Mouse (Mus musculus) heart, adult 2 months (tissue): Measurements from ENCODE around the gene Frmd8. TPM values are rescaled to one million over a fixed set of nuclear protein-coding genes. Genes with fewer than 3 reads are reported as not detected.

Source experiments
- DNase-seq, 2 experiments: peaks; one replicate each; pipeline ENCODE4 v3.0.0; 2021
- H3K27ac ChIP-seq: fragments of 200-600 bp; 2 replicates; pipeline ENCODE4 v1.8.1; 2022
- H3K27me3 ChIP-seq: fragments of 200-500 bp; 2 replicates; pipeline ENCODE4 v1.6.1; 2012; ENCODE audit warnings: mild to moderate bottlenecking, low read length, inconsistent platforms, mixed read lengths; ENCODE audit not compliant: control insufficient read depth, insufficient read depth
- H3K36me3 ChIP-seq: fragments of 200-500 bp; 2 replicates; pipeline ENCODE4 v1.6.1; 2012; ENCODE audit warnings: low read length, inconsistent platforms; ENCODE audit not compliant: control insufficient read depth, insufficient read depth
- H3K4me1 ChIP-seq: fragments of 200-500 bp; 2 replicates; pipeline ENCODE4 v1.6.1; 2011; ENCODE audit warnings: low read length; ENCODE audit not compliant: control insufficient read depth, insufficient read depth
- H3K4me3 ChIP-seq: fragments of 200-600 bp; 2 replicates; pipeline ENCODE4 v1.8.1; 2022
- H3K79me2 ChIP-seq: fragments of 200-500 bp; replicated peaks from 2 replicates; pipeline ENCODE4 v1.6.1; 2012; ENCODE audit warnings: mild to moderate bottlenecking, inconsistent platforms, low read length, moderate library complexity, mixed read lengths; ENCODE audit not compliant: control insufficient read depth, insufficient read depth
- H3K9ac ChIP-seq: fragments of 200-500 bp; 2 replicates; pipeline ENCODE4 v1.6.1; 2012; ENCODE audit warnings: low read depth, mild to moderate bottlenecking, control low read depth, inconsistent platforms, low read length, mixed read lengths
- CTCF ChIP-seq: fragments of 200-600 bp; IDR thresholded peaks from 2 replicates; pipeline ENCODE4 v1.8.1; 2022; ENCODE audit warnings: antibody characterized with exemption, mild to moderate bottlenecking, moderate library complexity
- EP300 ChIP-seq: fragments of 200-500 bp; IDR thresholded peaks from 2 replicates; pipeline ENCODE4 v1.6.1; 2011; ENCODE audit warnings: low read depth, low read length, control low read depth; ENCODE audit not compliant: insufficient read depth
- POLR2A ChIP-seq: fragments of 200-500 bp; IDR thresholded peaks from 2 replicates; pipeline ENCODE4 v1.6.1; 2011; ENCODE audit warnings: mild to moderate bottlenecking, low read depth, low read length, control low read depth; ENCODE audit not compliant: insufficient read depth
- WGBS: fragments of 180-500 bp; shearing (Covaris S2); methylation state at CpG from one replicate; pipeline ENCODE4 v1.1.7; 2018; 5-methylcytosine and 5-hydroxymethylcytosine counted together
- intact Hi-C: fragments of 180-260 bp; cut with DNase I; formaldehyde crosslinking; loops from one replicate; pipeline ENCODE4 v1.15.1; 2025
- polyA plus RNA-seq: library from polyadenylated mRNA; depleted of rRNA; stranded (reverse); fragments of >200 nt; gene quantifications from 2 replicates; pipeline ENCODE4 v1.2.3, GENCODE M21; 2012
- total RNA-seq, 2 experiments: library from RNA; stranded (reverse); gene quantifications; 2 replicates each; pipeline ENCODE4 v1.2.3; 2021

The Frmd8 gene
- total and polyA plus RNA-seq, 3 experiments, result 7.0 to 8.4 (median 7.7) TPM

GRCm38 (mm10) chr19:5839317-5840085 is 35.6 kb downstream of the Frmd8 start:
- peak overlapping the region; percentile 75 for H3K4me3 ChIP-seq
- peak overlapping the region; percentile 100 for H3K27ac ChIP-seq
- TF ChIP-seq POLR2A, result no peak; the same call in 1 of the 2 replicates
- TF ChIP-seq EP300, result peak; percentile 80
- H3K27me3 ChIP-seq, result no peaks in the 10 kb centered on the region
- peak; percentile 49 to 55 for DNase-seq
- peak overlapping the region; percentile 61 for H3K9ac ChIP-seq
- peaks cover 31% of the 10 kb centered on the region for H3K4me1 ChIP-seq
- 0 out of 2 replicates have a peak, but pooled peaks cover 5% of the 10 kb centered on the region for H3K79me2 ChIP-seq
- 35% methylated on average over 14 of the region's 14 CpGs for WGBS
- H3K36me3 ChIP-seq, result peaks cover 47% of the 10 kb centered on the region
- intact Hi-C loops, result loop anchor here (2.0 kb wide), 1 partner anchor 15 kb away; no protein-coding TSS in a partner anchor

GRCm38 (mm10) chr19:5838892-5839165 is 36.2 kb downstream of the Frmd8 start:
- H3K27ac ChIP-seq, result peak overlapping the region; percentile 100
- peak overlapping the region; percentile 7 for H3K9ac ChIP-seq
- intact Hi-C loops, result loop anchor here (2.0 kb wide), 1 partner anchor 14 kb away; no protein-coding TSS in a partner anchor
- TF ChIP-seq POLR2A (peak; percentile 25; the same call in 1 of the 2 replicates), EP300 (no peak), CTCF (no peak)
- peaks cover 3% of the 10 kb centered on the region; the same call in 1 of the 2 replicates for H3K79me2 ChIP-seq
- peak overlapping the region; percentile 75 for H3K4me3 ChIP-seq
- DNase-seq, result peak in 1 of 2 experiments; percentile 25
- peaks cover 31% of the 10 kb centered on the region for H3K4me1 ChIP-seq
- H3K36me3 ChIP-seq, result peaks cover 48% of the 10 kb centered on the region
- 61% methylated on average over 4 of the region's 4 CpGs for WGBS
- H3K27me3 ChIP-seq, result no peaks in the 10 kb centered on the region

GRCm38 (mm10) chr19:5838136-5838891 is 36.8 kb downstream of the Frmd8 start:
- peak; percentile 62; the same call in 1 of the 2 replicates for TF ChIP-seq POLR2A
- no peak for TF ChIP-seq EP300
- no peak for TF ChIP-seq CTCF
- Histone ChIP-seq H3K36me3 (peaks cover 52% of the 10 kb centered on the region), H3K9ac (peak overlapping the region; percentile 7), H3K4me1 (peaks cover 35% of the 10 kb centered on the region), H3K4me3 (peak overlapping the region; percentile 75; the same call in 1 of the 2 replicates), H3K27me3 (no peaks in the 10 kb centered on the region), H3K27ac (peak overlapping the region; percentile 100), H3K79me2 (peaks cover 2% of the 10 kb centered on the region; the same call in 1 of the 2 replicates)
- 29% methylated on average over 12 of the region's 12 CpGs for WGBS
- DNase-seq, result peak in 1 of 2 experiments; percentile 13
- intact Hi-C loops, result loop anchor here (2.0 kb wide), 1 partner anchor 14 kb away; no protein-coding TSS in a partner anchor

- Histone ChIP-seq H3K36me3 (peaks cover 53% of the 10 kb centered on the region), H3K4me3 (no peak overlapping the region), H3K79me2 (peaks cover 2% of the 10 kb centered on the region; the same call in 1 of the 2 replicates), H3K4me1 (peaks cover 39% of the 10 kb centered on the region), H3K27ac (peak overlapping the region; percentile 100), H3K9ac (0 out of 2 replicates have a peak overlapping the region, but pooled peaks have one; percentile 19), H3K27me3 (no peaks in the 10 kb centered on the region)
- intact Hi-C loops, result loop anchor here (2.0 kb wide), 1 partner anchor 13 kb away; no protein-coding TSS in a partner anchor
- peak in 1 of 2 experiments; percentile 11 for DNase-seq
- WGBS, result 8% methylated on average over 8 of the region's 8 CpGs
- TF ChIP-seq POLR2A, result peak; percentile 28
- no peak for TF ChIP-seq CTCF
Measured at GRCm38 (mm10) chr19:5837606-5838005, 37.5 kb downstream of the Frmd8 start.

- 47% methylated on average over 10 of the region's 10 CpGs for WGBS
- H3K9ac ChIP-seq, result peak overlapping the region; percentile 20
- peak; percentile 41 to 49 for DNase-seq
- H3K27me3 ChIP-seq, result no peaks in the 10 kb centered on the region
- H3K4me1 ChIP-seq, result peaks cover 39% of the 10 kb centered on the region
- H3K27ac ChIP-seq, result peak overlapping the region; percentile 100
- intact Hi-C loops, result no loop called here
- no peak overlapping the region for H3K4me3 ChIP-seq
- peaks cover 51% of the 10 kb centered on the region for H3K36me3 ChIP-seq
- H3K79me2 ChIP-seq, result peaks cover 2% of the 10 kb centered on the region; the same call in 1 of the 2 replicates
- peak; percentile 62 for TF ChIP-seq POLR2A
- no peak for TF ChIP-seq CTCF
- peak; percentile 75; the same call in 1 of the 2 replicates for TF ChIP-seq EP300
Measured at GRCm38 (mm10) chr19:5836941-5837572, 38.0 kb downstream of the Frmd8 start.
